Comparison of ENCODE assay signal across 31 mouse cellular contexts in genomic region chr14:32144734-32145133, GRCm38 (mm10). TPM values are rescaled to one million over a fixed set of nuclear protein-coding genes. Genes with fewer than 3 reads are reported as not detected.
A peak's percentile ranks its signal among the peaks of the same experiment; 100 is the strongest.
DNase-seq lines count a peak whose midpoint lies in the region; ATAC-seq lines count a peak whose summit lies in the region.
"Had no signal": no experiment of that assay in that cellular context is flagged by ENCODE, and none has a peak within 500 bp of the region (broad histone marks: within the 10 kb centered on the region; RNA-seq: fewer than 3 reads in every experiment).

No protein-coding gene starts in this region.

- H3K36me3 ChIP-seq in erythroblast, embryonic 14.5 days (ENCODE audit: control insufficient read depth): peaks cover 44% of the 10 kb centered on the region
- no peaks in the 10 kb centered on the region for H3K36me3 ChIP-seq in liver, embryonic 13.5 days
- peaks cover 14% of the 10 kb centered on the region for H3K36me3 ChIP-seq in megakaryocyte, embryonic 14.5 days (replicated peaks; ENCODE audit: low read length)
- H3K36me3 ChIP-seq: embryonic facial prominence, embryonic 13.5 days; embryonic facial prominence, embryonic 15.5 days; forebrain, embryonic 10.5 days; forebrain, embryonic 12.5 days; G1E had no signal

- DNase-seq in liver, embryonic 13.5 days: no peak
- DNase-seq in liver: no peak
- no peak for DNase-seq in spleen, adult 12 weeks (ENCODE audit: low spot score)
- DNase-seq: adrenal gland, adult 2 months; adrenal gland, postnatal 10 days; adrenal gland, postnatal 25 days; B cell, adult 2 months; cerebellum, adult 11 months; cerebellum, adult 18-20 months; cerebellum, adult 8-10 months; cerebellum, adult 9-11 months; cerebellum, postnatal 14 days; cerebellum, postnatal 36 days; embryo, embryonic 11 days had no signal

- H3K4me1 ChIP-seq in erythroblast, embryonic 14.5 days (ENCODE audit: control insufficient read depth): peaks cover 65% of the 10 kb centered on the region
- H3K4me1 ChIP-seq in liver, embryonic 13.5 days (replicated peaks): peaks cover 51% of the 10 kb centered on the region
- H3K4me1 ChIP-seq in megakaryocyte, embryonic 14.5 days: peaks cover 71% of the 10 kb centered on the region
- H3K4me1 ChIP-seq: embryonic facial prominence, embryonic 13.5 days; embryonic facial prominence, embryonic 15.5 days; forebrain, embryonic 10.5 days; forebrain, embryonic 12.5 days had no signal

- peak overlapping the region; percentile 17 for H3K4me3 ChIP-seq in erythroblast, embryonic 14.5 days (replicated peaks)
- no peak overlapping the region for H3K4me3 ChIP-seq in liver, embryonic 13.5 days (replicated peaks)
- peak overlapping the region; percentile 81 for H3K4me3 ChIP-seq in megakaryocyte, embryonic 14.5 days (replicated peaks)
- H3K4me3 ChIP-seq: embryonic facial prominence, embryonic 13.5 days; embryonic facial prominence, embryonic 15.5 days; forebrain, embryonic 10.5 days; forebrain, embryonic 12.5 days had no signal

- H3K27me3 ChIP-seq in erythroblast, embryonic 14.5 days (ENCODE audit: control insufficient read depth): no peaks in the 10 kb centered on the region
- H3K27me3 ChIP-seq in liver, embryonic 13.5 days: no peaks in the 10 kb centered on the region
- H3K27me3 ChIP-seq in megakaryocyte, embryonic 14.5 days (replicated peaks): no peaks in the 10 kb centered on the region
- H3K27me3 ChIP-seq: CH12.LX; embryonic facial prominence, embryonic 13.5 days; embryonic facial prominence, embryonic 15.5 days; forebrain, embryonic 12.5 days had no signal

- H3K9me3 ChIP-seq in erythroblast, embryonic 14.5 days (ENCODE audit: control insufficient read depth, low read length): peaks cover 12% of the 10 kb centered on the region
- H3K9me3 ChIP-seq in liver, embryonic 13.5 days (replicated peaks): peaks cover 6% of the 10 kb centered on the region
- H3K9me3 ChIP-seq in megakaryocyte, embryonic 14.5 days: peaks cover 18% of the 10 kb centered on the region
- H3K9me3 ChIP-seq: embryonic facial prominence, embryonic 13.5 days; embryonic facial prominence, embryonic 15.5 days had no signal

- H3K4me2 ChIP-seq in liver, embryonic 13.5 days: peak overlapping the region; percentile 28; the same call in 1 of the 2 replicates
- H3K4me2 ChIP-seq: embryonic facial prominence, embryonic 13.5 days; embryonic facial prominence, embryonic 15.5 days; forebrain, embryonic 12.5 days had no signal

- no peak overlapping the region for H3K9ac ChIP-seq in liver, embryonic 13.5 days
- H3K9ac ChIP-seq: embryonic facial prominence, embryonic 13.5 days; embryonic facial prominence, embryonic 15.5 days; forebrain, embryonic 12.5 days had no signal

- no peak for ATAC-seq in erythroblast, adult 5-6 weeks (replicated peaks; ENCODE audit: low FRiP score, poor library complexity, severe bottlenecking)
- ATAC-seq in liver, embryonic 13.5 days (ENCODE audit: low read depth): no peak
- no peak for ATAC-seq in megakaryocyte, adult 5-6 weeks (ENCODE audit: poor library complexity, severe bottlenecking)
- ATAC-seq: CD4-positive, CD25-positive, alpha-beta regulatory T cell, adult 4 months; forebrain, embryonic 14.5 days; forebrain, embryonic 16.5 days had no signal

- no peak overlapping the region for H3K27ac ChIP-seq in liver, embryonic 13.5 days
- H3K27ac ChIP-seq: embryonic facial prominence, embryonic 13.5 days; embryonic facial prominence, embryonic 15.5 days; forebrain, embryonic 12.5 days had no signal

RNA-seq across cellular contexts. Expression of gene Msmb, which starts 2.9 kb away (rescaled TPM):
- polyA plus RNA-seq in erythroblast, embryonic 14.5 days (2012): not detected in 2 replicates
- not detected in 2 replicates for total RNA-seq in erythroblast, adult 5-6 weeks (2015; ENCODE audit: low replicate concordance)
- 5.2 TPM in 1 of 2 replicates, not detected in the other for total RNA-seq in erythroblast, adult 5-6 weeks (2017; ENCODE audit: low replicate concordance)
- polyA plus RNA-seq in liver, embryonic 13.5 days (2015; fragmentation: Nextera tagmentation; extraction: Ambion mirVana): 0.33 and 0.45 TPM in 2 replicates
- polyA plus RNA-seq in megakaryocyte, embryonic 14.5 days (2012; ENCODE audit: insufficient read depth, low replicate concordance): not detected in 2 replicates
- total RNA-seq in megakaryocyte, adult 5-6 weeks (2015): not detected in 2 replicates
- not detected in 2 replicates for total RNA-seq in megakaryocyte, adult 5-6 weeks (2017)
- total RNA-seq: adrenal gland, adult 2 months; adrenal gland, postnatal 10 days; adrenal gland, postnatal 25 days; adrenal gland, postnatal 4 days; CH12.LX; common myeloid progenitor, adult 5-6 weeks had no signal
- polyA plus RNA-seq: adrenal gland, adult 2 months; brain, embryonic 14.5 days; CD4-positive, CD25-positive, alpha-beta regulatory T cell, adult 4 months; embryonic facial prominence, embryonic 11.5 days; embryonic facial prominence, embryonic 13.5 days; embryonic facial prominence, embryonic 15.5 days; forebrain, embryonic 10.5 days; forebrain, embryonic 12.5 days; forebrain, embryonic 14.5 days; forebrain, embryonic 16.5 days; G1E had no signal

RNA-seq across cellular contexts. Expression of gene Ncoa4, which starts 14.9 kb away (rescaled TPM):
- 6.9 and 7.6 TPM in 2 replicates for polyA plus RNA-seq in erythroblast, embryonic 14.5 days (2012)
- 661 and 684 TPM in 2 replicates for total RNA-seq in erythroblast, adult 5-6 weeks (2015; ENCODE audit: low replicate concordance)
- total RNA-seq in erythroblast, adult 5-6 weeks (2017; ENCODE audit: low replicate concordance): 773 and 931 TPM in 2 replicates
- polyA plus RNA-seq in liver, embryonic 13.5 days (2015; fragmentation: Nextera tagmentation; extraction: Ambion mirVana): 288 and 359 TPM in 2 replicates
- polyA plus RNA-seq in megakaryocyte, embryonic 14.5 days (2012; ENCODE audit: insufficient read depth, low replicate concordance): 2.9 and 6.8 TPM in 2 replicates
- total RNA-seq in megakaryocyte, adult 5-6 weeks (2015): 107 and 111 TPM in 2 replicates
- total RNA-seq in megakaryocyte, adult 5-6 weeks (2017): 93.2 and 110 TPM in 2 replicates

RNA-seq across cellular contexts. Expression of gene Timm23, which starts 57.0 kb away (rescaled TPM):
- 15.2 and 17.5 TPM in 2 replicates for polyA plus RNA-seq in erythroblast, embryonic 14.5 days (2012)
- total RNA-seq in erythroblast, adult 5-6 weeks (2015; ENCODE audit: low replicate concordance): 41.2 and 49.4 TPM in 2 replicates
- total RNA-seq in erythroblast, adult 5-6 weeks (2017; ENCODE audit: low replicate concordance): 11.2 and 15.3 TPM in 2 replicates
- 266 and 271 TPM in 2 replicates for polyA plus RNA-seq in liver, embryonic 13.5 days (2015; fragmentation: Nextera tagmentation; extraction: Ambion mirVana)
- 55.0 and 266 TPM in 2 replicates for polyA plus RNA-seq in megakaryocyte, embryonic 14.5 days (2012; ENCODE audit: insufficient read depth, low replicate concordance)
- 122 and 132 TPM in 2 replicates for total RNA-seq in megakaryocyte, adult 5-6 weeks (2015)
- 88.3 and 104 TPM in 2 replicates for total RNA-seq in megakaryocyte, adult 5-6 weeks (2017)

RNA-seq across cellular contexts. Expression of gene Parg, which starts 57.0 kb away (rescaled TPM):
- 0.39 and 0.68 TPM in 2 replicates for polyA plus RNA-seq in erythroblast, embryonic 14.5 days (2012)
- total RNA-seq in erythroblast, adult 5-6 weeks (2015; ENCODE audit: low replicate concordance): 12.7 and 19.2 TPM in 2 replicates
- 28.6 and 39.1 TPM in 2 replicates for total RNA-seq in erythroblast, adult 5-6 weeks (2017; ENCODE audit: low replicate concordance)
- 14.6 and 18.4 TPM in 2 replicates for polyA plus RNA-seq in liver, embryonic 13.5 days (2015; fragmentation: Nextera tagmentation; extraction: Ambion mirVana)
- 1.1 and 4.6 TPM in 2 replicates for polyA plus RNA-seq in megakaryocyte, embryonic 14.5 days (2012; ENCODE audit: insufficient read depth, low replicate concordance)
- 34.7 and 37.1 TPM in 2 replicates for total RNA-seq in megakaryocyte, adult 5-6 weeks (2015)
- 80.2 and 97.7 TPM in 2 replicates for total RNA-seq in megakaryocyte, adult 5-6 weeks (2017)

RNA-seq across cellular contexts. Expression of gene Dph3, which starts 59.2 kb away (rescaled TPM):
- polyA plus RNA-seq in erythroblast, embryonic 14.5 days (2012): 4.4 and 8.2 TPM in 2 replicates
- total RNA-seq in erythroblast, adult 5-6 weeks (2015; ENCODE audit: low replicate concordance): 0.77 and 15.9 TPM in 2 replicates
- 10.4 and 30.1 TPM in 2 replicates for total RNA-seq in erythroblast, adult 5-6 weeks (2017; ENCODE audit: low replicate concordance)
- polyA plus RNA-seq in liver, embryonic 13.5 days (2015; fragmentation: Nextera tagmentation; extraction: Ambion mirVana): 106 and 110 TPM in 2 replicates
- 27.8 TPM in 1 of 2 replicates, not detected in the other for polyA plus RNA-seq in megakaryocyte, embryonic 14.5 days (2012; ENCODE audit: insufficient read depth, low replicate concordance)
- total RNA-seq in megakaryocyte, adult 5-6 weeks (2015): 68.8 and 77.3 TPM in 2 replicates
- total RNA-seq in megakaryocyte, adult 5-6 weeks (2017): 38.8 and 40.5 TPM in 2 replicates

Comparison
In these comparisons a context has a peak if more than half of its experiments do, and no peak if none do; other contexts are left out.
1. RNA of gene Ncoa4, which starts 14.9 kb away (polyA plus RNA-seq): 288 to 359 TPM in liver, embryonic 13.5 days; 6.9 to 7.6 TPM in erythroblast, embryonic 14.5 days and 2.9 to 6.8 TPM in megakaryocyte, embryonic 14.5 days; every median in the first group is over 10 times any median in the second.